Mouse (Mus musculus) G1E (cell line): ENCODE results near the gene Rom1. TPM values are rescaled to one million over a fixed set of nuclear protein-coding genes. Genes with fewer than 3 reads are reported as not detected.
A peak's percentile ranks its signal among the peaks of the same experiment; 100 is the strongest.

Source experiments
- ATAC-seq: 2 replicates; pipeline ENCODE4 v1.8.0; 2016; ENCODE audit warnings: mild to moderate bottlenecking; ENCODE audit not compliant: insufficient number of reproducible peaks, poor library complexity, low FRiP score, severe bottlenecking; ENCODE audit errors: extremely low read depth
- DNase-seq: peaks from one replicate; pipeline ENCODE4 v3.0.0; 2012; ENCODE audit warnings: low spot score
- H3K27me3 ChIP-seq: 2 replicates; pipeline ENCODE4 v1.6.1; 2012; ENCODE audit warnings: mild to moderate bottlenecking, low read length, inconsistent platforms; ENCODE audit not compliant: insufficient read depth
- H3K36me3 ChIP-seq: replicated peaks from 2 replicates; pipeline ENCODE3; 2012; ENCODE audit warnings: mild to moderate bottlenecking, inconsistent platforms
- H3K4me1 ChIP-seq: 2 replicates; pipeline ENCODE4 v1.6.1; 2012; ENCODE audit warnings: low read depth, low read length, inconsistent platforms, mixed read lengths; ENCODE audit not compliant: insufficient read depth
- H3K4me3 ChIP-seq: 2 replicates; pipeline ENCODE4 v1.5.1; 2012; ENCODE audit warnings: low read depth, mild to moderate bottlenecking, inconsistent platforms, low read length, moderate library complexity, mixed read lengths
- H3K9me3 ChIP-seq: replicated peaks from 2 replicates; pipeline ENCODE4 v1.6.1; 2012; ENCODE audit warnings: inconsistent platforms
- CTCF ChIP-seq: IDR thresholded peaks from 2 replicates; pipeline ENCODE4 v1.5.1; 2012; ENCODE audit warnings: low read depth, low read length, inconsistent platforms, mixed read lengths
- GATA1 ChIP-seq: IDR thresholded peaks from 2 replicates; pipeline ENCODE4 v1.6.1; 2012; ENCODE audit warnings: borderline replicate concordance, low read length, inconsistent platforms, mixed read lengths
- GATA2 ChIP-seq: IDR thresholded peaks from 2 replicates; pipeline ENCODE4 v1.6.1; 2012; ENCODE audit warnings: low read depth, low read length, inconsistent platforms, borderline replicate concordance
- POLR2AphosphoS5 ChIP-seq: IDR thresholded peaks from 2 replicates; pipeline ENCODE4 v1.6.1; 2012; ENCODE audit warnings: low read depth, low read length, inconsistent platforms; ENCODE audit not compliant: insufficient replicate concordance
- TAL1 ChIP-seq: conservative IDR thresholded peaks from 2 replicates; pipeline ENCODE4 v1.6.1; 2012; ENCODE audit warnings: low read depth, low read length, inconsistent platforms, mixed read lengths
- polyA plus RNA-seq: library from polyadenylated mRNA; stranded (reverse); fragments of >175 nt; gene quantifications from 2 replicates; pipeline ENCODE4 v1.2.3, GENCODE M21; 2012
- total RNA-seq, 2 experiments: library from RNA; stranded (forward) in 1 of 2; stranded (reverse) in 1 of 2; fragments of 200-1000 nt in 1 of 2; fragments of >200 nt in 1 of 2; fragmentation: Nextera tagmentation in 1 of 2; gene quantifications; 2 replicates each; pipeline ENCODE4 v1.2.3; 2014 to 2017

The Rom1 gene
- total and polyA plus RNA-seq, 3 experiments = 5.4 to 14.2 TPM; not detected in 1

DNA sequence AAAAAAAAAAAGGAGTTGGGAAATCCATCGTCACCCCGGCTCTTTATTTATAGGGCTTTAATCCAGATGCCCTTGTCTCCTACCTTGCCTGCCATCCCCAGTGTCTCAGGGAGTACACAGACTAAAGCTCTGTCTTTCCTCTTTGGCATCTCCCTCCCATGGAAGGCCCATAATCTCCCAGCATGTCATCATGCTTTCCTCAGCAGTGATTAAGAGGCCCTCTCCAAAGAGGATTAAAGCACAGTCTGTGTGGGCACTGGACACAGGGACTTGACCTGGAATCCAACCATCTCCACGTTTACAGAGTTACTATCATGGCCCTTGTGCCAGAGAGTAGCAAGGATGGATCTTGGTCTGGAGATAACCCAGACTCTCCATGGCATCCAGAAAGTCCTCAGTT lies 45.5 kb downstream of the Rom1 start, which contains the start of the genes Lbhd1 and Gm49403:
Lbhd1 (plus strand) TSS at position 117 of the 400 bp plus-strand sequence.
Gm49403 (plus strand) TSS at position 315 of the 400 bp plus-strand sequence.
- peaks cover 16% of the 10 kb centered on the region for H3K36me3 ChIP-seq
- H3K4me1 ChIP-seq = peaks cover 39% of the 10 kb centered on the region
- no peak for ATAC-seq
- no peaks in the 10 kb centered on the region for H3K27me3 ChIP-seq
- TF ChIP-seq POLR2AphosphoS5 (no peak), GATA2 (no peak), CTCF (no peak), TAL1 (no peak), GATA1 (no peak)
- no peaks in the 10 kb centered on the region for H3K9me3 ChIP-seq
- H3K4me3 ChIP-seq = no peak within 1 kb of the TSS
- DNase-seq = no peak

DNA sequence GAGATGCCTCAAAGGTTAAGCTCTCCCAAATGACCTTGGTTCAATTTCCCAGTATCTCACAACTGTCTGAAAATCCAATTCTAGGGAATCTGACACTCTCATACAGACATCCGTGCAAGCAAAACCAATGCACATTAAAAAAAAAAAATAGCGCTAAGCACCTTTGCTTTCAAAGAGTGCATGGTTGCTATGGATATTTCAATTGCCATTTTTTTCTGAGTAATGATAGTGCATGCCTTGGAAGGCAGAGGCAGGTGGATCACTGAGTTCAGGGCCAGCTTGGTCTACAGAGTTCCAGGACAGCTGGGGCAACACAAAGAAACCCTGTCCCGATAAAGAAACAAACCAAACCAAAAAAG lies 48.1 kb downstream of the Rom1 start:
- no peak for ATAC-seq
- H3K4me1 ChIP-seq = peaks cover 33% of the 10 kb centered on the region
- DNase-seq = no peak
- no peaks in the 10 kb centered on the region for H3K9me3 ChIP-seq
- peaks cover 34% of the 10 kb centered on the region for H3K36me3 ChIP-seq
- H3K27me3 ChIP-seq = no peaks in the 10 kb centered on the region
- H3K4me3 ChIP-seq = peak overlapping the region; percentile 87
- TF ChIP-seq POLR2AphosphoS5 = no peak
- no peak for TF ChIP-seq GATA1
- no peak for TF ChIP-seq CTCF
- TF ChIP-seq TAL1 = no peak
- no peak for TF ChIP-seq GATA2

DNA sequence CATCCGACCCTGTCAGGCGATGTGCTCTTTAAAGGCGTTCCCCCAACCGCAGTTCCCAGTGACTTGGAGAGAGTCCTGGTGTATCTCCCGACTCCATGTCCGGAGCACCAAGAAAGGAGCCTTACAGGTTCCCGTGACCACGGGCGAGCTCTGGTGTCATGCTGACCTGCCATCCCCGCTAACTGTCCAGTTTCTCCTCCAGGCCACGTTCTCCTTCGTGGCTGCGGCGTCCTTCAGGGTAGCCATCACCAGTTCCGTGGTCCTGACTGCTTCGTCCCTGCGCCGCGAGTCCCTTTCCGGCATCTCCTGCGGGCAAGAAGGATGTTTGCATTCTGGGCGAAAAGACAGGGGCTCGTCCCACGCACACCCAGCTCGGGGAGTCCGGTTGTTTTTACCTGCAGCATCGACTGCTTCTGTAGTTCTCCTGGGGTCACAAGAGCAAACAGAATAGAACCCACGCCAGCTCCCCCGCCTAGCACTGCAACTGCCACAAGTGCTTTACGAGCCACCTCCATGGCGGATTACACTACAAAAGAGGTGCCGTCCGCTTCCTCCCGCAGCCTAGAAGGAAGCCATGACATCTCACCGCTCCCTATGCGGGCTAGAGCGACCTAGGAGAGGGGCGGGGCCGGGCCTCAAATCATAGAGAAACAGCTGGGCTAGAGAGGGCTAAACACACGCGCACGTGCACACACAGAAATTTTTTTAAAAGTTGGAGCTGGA lies 48.7 kb downstream of the Rom1 start, which contains the start of gene Uqcc3:
Uqcc3 (minus strand) TSS at position 613 of the 723 bp plus-strand sequence.
- H3K4me3 ChIP-seq = peak within 1 kb of the TSS; percentile 87
- H3K27me3 ChIP-seq = no peaks in the 10 kb centered on the region
- no peaks in the 10 kb centered on the region for H3K9me3 ChIP-seq
- ATAC-seq = peak; percentile 88
- TF ChIP-seq GATA1 (no peak), POLR2AphosphoS5 (no peak), TAL1 (no peak), GATA2 (no peak), CTCF (no peak)
- peaks cover 39% of the 10 kb centered on the region for H3K36me3 ChIP-seq
- peaks cover 33% of the 10 kb centered on the region for H3K4me1 ChIP-seq
- peak; percentile 75 for DNase-seq

Other genes starting within 250 kb of the Rom1 start
Only the 20 nearest of the 32 such genes appear.
- 61.6 and 73.9 TPM in 2 replicates for gene Ttc9c, start 110.0 kb downstream of the Rom1 start, total RNA-seq (2014; fragmentation: Nextera tagmentation)
- gene Ttc9c, start 110.0 kb downstream of the Rom1 start, total RNA-seq (2017) = 74.7 and 76.1 TPM in 2 replicates
- 4.7 and 6.9 TPM in 2 replicates for gene Ttc9c, start 110.0 kb downstream of the Rom1 start, polyA plus RNA-seq
- gene Hnrnpul2, start 109.3 kb downstream of the Rom1 start, total RNA-seq (2014; fragmentation: Nextera tagmentation) = 75.0 and 82.1 TPM in 2 replicates
- gene Hnrnpul2, start 109.3 kb downstream of the Rom1 start, total RNA-seq (2017) = 33.7 and 45.9 TPM in 2 replicates
- gene Hnrnpul2, start 109.3 kb downstream of the Rom1 start, polyA plus RNA-seq = 114 and 136 TPM in 2 replicates
- gene AC129217.1, start 99.6 kb downstream of the Rom1 start, total RNA-seq (2014; fragmentation: Nextera tagmentation) = not detected in 2 replicates
- 3.4 and 3.7 TPM in 2 replicates for gene AC129217.1, start 99.6 kb downstream of the Rom1 start, total RNA-seq (2017)
- gene AC129217.1, start 99.6 kb downstream of the Rom1 start, polyA plus RNA-seq = 102 and 115 TPM in 2 replicates
- 17.0 and 20.5 TPM in 2 replicates for gene Bscl2, start 91.9 kb downstream of the Rom1 start, total RNA-seq (2014; fragmentation: Nextera tagmentation)
- 5.5 and 6.6 TPM in 2 replicates for gene Bscl2, start 91.9 kb downstream of the Rom1 start, total RNA-seq (2017)
- gene Bscl2, start 91.9 kb downstream of the Rom1 start, polyA plus RNA-seq = 6.5 and 9.0 TPM in 2 replicates
- not detected in 2 replicates for gene Gng3, start 90.2 kb downstream of the Rom1 start, total RNA-seq (2014; fragmentation: Nextera tagmentation)
- 0.11 TPM in 1 of 2 replicates, not detected in the other for gene Gng3, start 90.2 kb downstream of the Rom1 start, total RNA-seq (2017)
- not detected in 2 replicates for gene Gng3, start 90.2 kb downstream of the Rom1 start, polyA plus RNA-seq
- gene Lrrn4cl, start 78.6 kb downstream of the Rom1 start, total RNA-seq (2014; fragmentation: Nextera tagmentation) = not detected in 2 replicates
- gene Lrrn4cl, start 78.6 kb downstream of the Rom1 start, total RNA-seq (2017) = 0.06 and 0.16 TPM in 2 replicates
- gene Lrrn4cl, start 78.6 kb downstream of the Rom1 start, polyA plus RNA-seq = not detected in 2 replicates
- 101 and 102 TPM in 2 replicates for gene Ubxn1, start 57.9 kb downstream of the Rom1 start, total RNA-seq (2014; fragmentation: Nextera tagmentation)
- 184 and 203 TPM in 2 replicates for gene Ubxn1, start 57.9 kb downstream of the Rom1 start, total RNA-seq (2017)
- gene Ubxn1, start 57.9 kb downstream of the Rom1 start, polyA plus RNA-seq = 233 and 309 TPM in 2 replicates
- gene Uqcc3, start 48.4 kb downstream of the Rom1 start, total RNA-seq (2014; fragmentation: Nextera tagmentation) = 22.3 and 24.8 TPM in 2 replicates
- gene Uqcc3, start 48.4 kb downstream of the Rom1 start, total RNA-seq (2017) = 107 and 112 TPM in 2 replicates
- gene Uqcc3, start 48.4 kb downstream of the Rom1 start, polyA plus RNA-seq = 39.6 and 41.1 TPM in 2 replicates
- gene Lbhd1, start 45.6 kb downstream of the Rom1 start, total RNA-seq (2014; fragmentation: Nextera tagmentation) = 9.1 and 11.4 TPM in 2 replicates
- gene Lbhd1, start 45.6 kb downstream of the Rom1 start, total RNA-seq (2017) = 14.8 and 18.1 TPM in 2 replicates
- 0.64 and 0.67 TPM in 2 replicates for gene Lbhd1, start 45.6 kb downstream of the Rom1 start, polyA plus RNA-seq
- not detected in 2 replicates for gene Gm49403, start 45.4 kb downstream of the Rom1 start, total RNA-seq (2014; fragmentation: Nextera tagmentation)
- gene Gm49403, start 45.4 kb downstream of the Rom1 start, total RNA-seq (2017) = not detected in 2 replicates
- gene Gm49403, start 45.4 kb downstream of the Rom1 start, polyA plus RNA-seq = not detected in 2 replicates
- 53.0 and 65.4 TPM in 2 replicates for gene 1810009A15Rik, start 40.5 kb downstream of the Rom1 start, total RNA-seq (2014; fragmentation: Nextera tagmentation)
- gene 1810009A15Rik, start 40.5 kb downstream of the Rom1 start, total RNA-seq (2017) = 84.9 and 104 TPM in 2 replicates
- 66.1 and 85.7 TPM in 2 replicates for gene 1810009A15Rik, start 40.5 kb downstream of the Rom1 start, polyA plus RNA-seq
- 10.6 and 15.0 TPM in 2 replicates for gene Gm49416, start 40.4 kb downstream of the Rom1 start, total RNA-seq (2014; fragmentation: Nextera tagmentation)
- gene Gm49416, start 40.4 kb downstream of the Rom1 start, total RNA-seq (2017) = not detected in 2 replicates
- 8.7 and 10.4 TPM in 2 replicates for gene Gm49416, start 40.4 kb downstream of the Rom1 start, polyA plus RNA-seq
- gene Ints5, start 36.4 kb downstream of the Rom1 start, total RNA-seq (2014; fragmentation: Nextera tagmentation) = 32.8 and 35.7 TPM in 2 replicates
- 15.7 and 16.6 TPM in 2 replicates for gene Ints5, start 36.4 kb downstream of the Rom1 start, total RNA-seq (2017)
- gene Ints5, start 36.4 kb downstream of the Rom1 start, polyA plus RNA-seq = 59.6 and 64.0 TPM in 2 replicates
- gene Ganab, start 31.3 kb downstream of the Rom1 start, total RNA-seq (2014; fragmentation: Nextera tagmentation) = 197 and 214 TPM in 2 replicates
- 75.0 and 75.6 TPM in 2 replicates for gene Ganab, start 31.3 kb downstream of the Rom1 start, total RNA-seq (2017)
- 50.7 and 56.2 TPM in 2 replicates for gene Ganab, start 31.3 kb downstream of the Rom1 start, polyA plus RNA-seq
- gene B3gat3, start 9.0 kb downstream of the Rom1 start, total RNA-seq (2014; fragmentation: Nextera tagmentation) = 70.3 and 75.7 TPM in 2 replicates
- 38.8 and 47.0 TPM in 2 replicates for gene B3gat3, start 9.0 kb downstream of the Rom1 start, total RNA-seq (2017)
- 156 and 180 TPM in 2 replicates for gene B3gat3, start 9.0 kb downstream of the Rom1 start, polyA plus RNA-seq
- gene Eml3, start 196 bp upstream of the Rom1 start, total RNA-seq (2014; fragmentation: Nextera tagmentation) = 24.7 and 26.3 TPM in 2 replicates
- gene Eml3, start 196 bp upstream of the Rom1 start, total RNA-seq (2017) = 40.1 and 42.5 TPM in 2 replicates
- gene Eml3, start 196 bp upstream of the Rom1 start, polyA plus RNA-seq = 111 and 114 TPM in 2 replicates
- 183 and 186 TPM in 2 replicates for gene Mta2, start 12.5 kb upstream of the Rom1 start, total RNA-seq (2014; fragmentation: Nextera tagmentation)
- gene Mta2, start 12.5 kb upstream of the Rom1 start, total RNA-seq (2017) = 166 and 177 TPM in 2 replicates
- 67.7 and 76.9 TPM in 2 replicates for gene Mta2, start 12.5 kb upstream of the Rom1 start, polyA plus RNA-seq
- 17.8 and 25.6 TPM in 2 replicates for gene Tut1, start 24.5 kb upstream of the Rom1 start, total RNA-seq (2014; fragmentation: Nextera tagmentation)
- 32.3 and 37.3 TPM in 2 replicates for gene Tut1, start 24.5 kb upstream of the Rom1 start, total RNA-seq (2017)
- gene Tut1, start 24.5 kb upstream of the Rom1 start, polyA plus RNA-seq = 60.9 and 74.1 TPM in 2 replicates
- gene Eef1g, start 37.7 kb upstream of the Rom1 start, total RNA-seq (2014; fragmentation: Nextera tagmentation) = 955 and 998 TPM in 2 replicates
- 647 and 686 TPM in 2 replicates for gene Eef1g, start 37.7 kb upstream of the Rom1 start, total RNA-seq (2017)
- gene Eef1g, start 37.7 kb upstream of the Rom1 start, polyA plus RNA-seq = 112 and 237 TPM in 2 replicates
- 22.4 and 27.8 TPM in 2 replicates for gene Ahnak, start 59.9 kb upstream of the Rom1 start, total RNA-seq (2014; fragmentation: Nextera tagmentation)
- 100 and 124 TPM in 2 replicates for gene Ahnak, start 59.9 kb upstream of the Rom1 start, total RNA-seq (2017)
- 5.9 and 10.4 TPM in 2 replicates for gene Ahnak, start 59.9 kb upstream of the Rom1 start, polyA plus RNA-seq